Mouse (Mus musculus) stomach, postnatal 0 days (tissue): ENCODE measurements at regions not wholly inside any gene's neighbourhood (a gene's known extent, or its start where the extent isn't known, plus 50 kb on each side); places are given as distances from the start of the nearest gene placed in this dataset.

Source experiments
- CTCF ChIP-seq: IDR thresholded peaks from 2 replicates; pipeline ENCODE4 v1.5.1; 2016; ENCODE audit warnings: antibody characterized with exemption, low read depth, mild to moderate bottlenecking, moderate library complexity
- EP300 ChIP-seq: optimal IDR thresholded peaks from 2 replicates; pipeline ENCODE3; 2016; ENCODE audit warnings: antibody characterized with exemption

DNA sequence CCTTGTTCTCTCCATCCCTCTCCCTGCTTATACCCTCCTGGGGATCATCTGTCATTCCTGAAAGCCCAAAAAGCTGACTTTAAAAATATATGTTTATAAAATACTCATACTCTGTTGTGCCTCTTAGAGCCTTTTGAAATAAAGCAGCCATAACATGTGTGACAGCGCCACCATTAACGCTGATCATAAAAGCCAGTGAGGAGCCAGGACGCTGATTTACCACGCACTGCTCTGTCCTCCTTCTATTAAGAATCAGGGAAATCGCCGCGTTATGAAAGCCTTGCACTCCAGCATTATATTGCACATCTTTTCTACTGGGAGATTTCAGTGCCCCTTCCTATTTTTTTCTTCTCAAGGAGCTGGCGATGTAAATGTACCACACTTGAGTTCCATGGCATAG lies 195.1 kb downstream of the Cenpc1 start:
- TF ChIP-seq CTCF = no peak
- TF ChIP-seq EP300 = no peak
